Mouse (Mus musculus): ENCODE results near the gene Mast1. TPM values are rescaled to one million over a fixed set of nuclear protein-coding genes. Genes with fewer than 3 reads are reported as not detected.
A peak's percentile ranks its signal among the peaks of the same experiment; 100 is the strongest.

The Mast1 gene
- polyA plus RNA-seq, 1 experiment from 2014 or later = 1.2 TPM

- H3K9ac ChIP-seq (ENCODE audit: low read depth, low read length) = peak within 1 kb of the TSS; percentile 77
- no peaks in the 10 kb centered on the region for H3K27me3 ChIP-seq (replicated peaks; ENCODE audit: control insufficient read depth, insufficient read depth, low read length)
- H3K27ac ChIP-seq (ENCODE audit: low read length) = no peak within 1 kb of the TSS; the same call in 1 of the 2 replicates
- H3K4me3 ChIP-seq (ENCODE audit: low read length) = peak within 1 kb of the TSS; percentile 83
- WGBS = 0% methylated on average over 11 of the region's 11 CpGs
- H3K36me3 ChIP-seq (ENCODE audit: control insufficient read depth, insufficient read depth, low read length) = no peaks in the 10 kb centered on the region
- H3K4me1 ChIP-seq (ENCODE audit: control insufficient read depth, insufficient read depth, low read length) = no peaks in the 10 kb centered on the region
- peak; percentile 100 for ATAC-seq
- peak within 1 kb of the TSS; percentile 72 for H3K4me2 ChIP-seq (ENCODE audit: low read depth, low read length)
- no peaks in the 10 kb centered on the region for H3K9me3 ChIP-seq (ENCODE audit: control insufficient read depth, low read length)
These were observed 43.4 kb downstream of the Mast1 start, which contains the start of gene Gcdh for GRCm38 (mm10) chr8:84893709-84894134. TSS of gene Gcdh (minus strand) at chr8:84893921.

- H3K4me1 ChIP-seq (ENCODE audit: control insufficient read depth, insufficient read depth, low read length) = no peaks in the 10 kb centered on the region
- H3K9ac ChIP-seq (ENCODE audit: low read depth, low read length) = peak overlapping the region; percentile 77
- H3K4me3 ChIP-seq (ENCODE audit: low read length) = peak overlapping the region; percentile 83
- no peak overlapping the region; the same call in 1 of the 2 replicates for H3K27ac ChIP-seq (ENCODE audit: low read length)
- WGBS = 9% methylated on average over 31 of the region's 31 CpGs
- no peaks in the 10 kb centered on the region for H3K9me3 ChIP-seq (ENCODE audit: control insufficient read depth, low read length)
- peak overlapping the region; percentile 72 for H3K4me2 ChIP-seq (ENCODE audit: low read depth, low read length)
- H3K36me3 ChIP-seq (ENCODE audit: control insufficient read depth, insufficient read depth, low read length) = no peaks in the 10 kb centered on the region
- ATAC-seq = peak; percentile 53
- no peaks in the 10 kb centered on the region for H3K27me3 ChIP-seq (replicated peaks; ENCODE audit: control insufficient read depth, insufficient read depth, low read length)
These were observed 44.0 kb downstream of the Mast1 start for GRCm38 (mm10) chr8:84892993-84893708.

- no peak for ATAC-seq
These were observed 48.0 kb downstream of the Mast1 start for GRCm38 (mm10) chr8:84889141-84889540.

GRCm38 (mm10) chr8:84888280-84888679, 48.9 kb downstream of the Mast1 start:
- Histone ChIP-seq H3K9ac (ENCODE audit: low read depth, low read length) (no peak overlapping the region), H3K4me1 (ENCODE audit: control insufficient read depth, insufficient read depth, low read length) (no peaks in the 10 kb centered on the region), H3K27ac (ENCODE audit: low read length) (no peak overlapping the region), H3K27me3 (replicated peaks; ENCODE audit: control insufficient read depth, insufficient read depth, low read length) (no peaks in the 10 kb centered on the region), H3K4me3 (ENCODE audit: low read length) (no peak overlapping the region), H3K36me3 (ENCODE audit: control insufficient read depth, insufficient read depth, low read length) (peaks cover 3% of the 10 kb centered on the region; the same call in 1 of the 2 replicates), H3K4me2 (ENCODE audit: low read depth, low read length) (no peak overlapping the region), H3K9me3 (ENCODE audit: control insufficient read depth, low read length) (no peaks in the 10 kb centered on the region)
- no peak for ATAC-seq
- 90% methylated on average over 3 of the region's 3 CpGs for WGBS

More at GRCm38 (mm10) chr8:84889141-84889540, 48.0 kb downstream of the Mast1 start:
- Histone ChIP-seq H3K36me3 (ENCODE audit: control insufficient read depth, insufficient read depth, low read length) (peaks cover 3% of the 10 kb centered on the region; the same call in 1 of the 2 replicates), H3K4me1 (ENCODE audit: control insufficient read depth, insufficient read depth, low read length) (no peaks in the 10 kb centered on the region), H3K4me2 (ENCODE audit: low read depth, low read length) (no peak overlapping the region), H3K9me3 (ENCODE audit: control insufficient read depth, low read length) (no peaks in the 10 kb centered on the region), H3K4me3 (ENCODE audit: low read length) (no peak overlapping the region), H3K27me3 (replicated peaks; ENCODE audit: control insufficient read depth, insufficient read depth, low read length) (no peaks in the 10 kb centered on the region), H3K27ac (ENCODE audit: low read length) (no peak overlapping the region), H3K9ac (ENCODE audit: low read depth, low read length) (no peak overlapping the region)
- 87% methylated on average over 1 of the region's 1 CpGs for WGBS

- H3K4me3 ChIP-seq (ENCODE audit: low read length) = no peak overlapping the region
- no peak for ATAC-seq
- no peaks in the 10 kb centered on the region for H3K9me3 ChIP-seq (ENCODE audit: control insufficient read depth, low read length)
- no peaks in the 10 kb centered on the region for H3K27me3 ChIP-seq (replicated peaks; ENCODE audit: control insufficient read depth, insufficient read depth, low read length)
- H3K4me2 ChIP-seq (ENCODE audit: low read depth, low read length) = no peak overlapping the region
- H3K4me1 ChIP-seq (ENCODE audit: control insufficient read depth, insufficient read depth, low read length) = no peaks in the 10 kb centered on the region
- H3K9ac ChIP-seq (ENCODE audit: low read depth, low read length) = no peak overlapping the region
- 87% methylated on average over 4 of the region's 4 CpGs for WGBS
- no peak overlapping the region for H3K27ac ChIP-seq (ENCODE audit: low read length)
- H3K36me3 ChIP-seq (ENCODE audit: control insufficient read depth, insufficient read depth, low read length) = peaks cover 3% of the 10 kb centered on the region; the same call in 1 of the 2 replicates
These were observed 52.4 kb downstream of the Mast1 start for GRCm38 (mm10) chr8:84884728-84885127.

- Histone ChIP-seq H3K9me3 (ENCODE audit: control insufficient read depth, low read length) (no peaks in the 10 kb centered on the region), H3K36me3 (ENCODE audit: control insufficient read depth, insufficient read depth, low read length) (no peaks in the 10 kb centered on the region), H3K9ac (ENCODE audit: low read depth, low read length) (no peak overlapping the region), H3K27me3 (replicated peaks; ENCODE audit: control insufficient read depth, insufficient read depth, low read length) (no peaks in the 10 kb centered on the region), H3K4me3 (ENCODE audit: low read length) (no peak overlapping the region), H3K4me1 (ENCODE audit: control insufficient read depth, insufficient read depth, low read length) (no peaks in the 10 kb centered on the region), H3K27ac (ENCODE audit: low read length) (no peak overlapping the region), H3K4me2 (ENCODE audit: low read depth, low read length) (no peak overlapping the region)
- no peak for ATAC-seq
- 80% methylated on average over 1 of the region's 1 CpGs for WGBS
These were observed 58.2 kb downstream of the Mast1 start for GRCm38 (mm10) chr8:84878915-84879314.

- ATAC-seq = no peak
These were observed 59.7 kb downstream of the Mast1 start for GRCm38 (mm10) chr8:84877297-84878035.

GRCm38 (mm10) chr8:84874339-84874738, 62.8 kb downstream of the Mast1 start:
- Histone ChIP-seq H3K27me3 (replicated peaks; ENCODE audit: control insufficient read depth, insufficient read depth, low read length) (no peaks in the 10 kb centered on the region), H3K36me3 (ENCODE audit: control insufficient read depth, insufficient read depth, low read length) (no peaks in the 10 kb centered on the region), H3K27ac (ENCODE audit: low read length) (no peak overlapping the region), H3K4me2 (ENCODE audit: low read depth, low read length) (no peak overlapping the region), H3K4me3 (ENCODE audit: low read length) (no peak overlapping the region), H3K4me1 (ENCODE audit: control insufficient read depth, insufficient read depth, low read length) (peaks cover 16% of the 10 kb centered on the region), H3K9ac (ENCODE audit: low read depth, low read length) (no peak overlapping the region), H3K9me3 (ENCODE audit: control insufficient read depth, low read length) (no peaks in the 10 kb centered on the region)
- ATAC-seq = no peak
- 91% methylated on average over 3 of the region's 3 CpGs for WGBS

More at GRCm38 (mm10) chr8:84877297-84878035, 59.7 kb downstream of the Mast1 start:
- H3K4me2 ChIP-seq (ENCODE audit: low read depth, low read length) = no peak overlapping the region
- H3K9ac ChIP-seq (ENCODE audit: low read depth, low read length) = no peak overlapping the region
- H3K27me3 ChIP-seq (replicated peaks; ENCODE audit: control insufficient read depth, insufficient read depth, low read length) = no peaks in the 10 kb centered on the region
- H3K27ac ChIP-seq (ENCODE audit: low read length) = no peak overlapping the region
- no peak overlapping the region for H3K4me3 ChIP-seq (ENCODE audit: low read length)
- no peaks in the 10 kb centered on the region for H3K9me3 ChIP-seq (ENCODE audit: control insufficient read depth, low read length)
- H3K36me3 ChIP-seq (ENCODE audit: control insufficient read depth, insufficient read depth, low read length) = no peaks in the 10 kb centered on the region
- peaks cover 6% of the 10 kb centered on the region for H3K4me1 ChIP-seq (ENCODE audit: control insufficient read depth, insufficient read depth, low read length)
- WGBS = 77% methylated on average over 3 of the region's 3 CpGs

- no peak overlapping the region for H3K9ac ChIP-seq (ENCODE audit: low read depth, low read length)
These were observed 64.1 kb downstream of the Mast1 start for GRCm38 (mm10) chr8:84873016-84873415.

More at GRCm38 (mm10) chr8:84873016-84873415, 64.1 kb downstream of the Mast1 start:
- H3K9me3 ChIP-seq (ENCODE audit: control insufficient read depth, low read length) = no peaks in the 10 kb centered on the region
- H3K36me3 ChIP-seq (ENCODE audit: control insufficient read depth, insufficient read depth, low read length) = no peaks in the 10 kb centered on the region; the same call in 1 of the 2 replicates
- 75% methylated on average over 4 of the region's 4 CpGs for WGBS
- no peak for ATAC-seq
- H3K4me2 ChIP-seq (ENCODE audit: low read depth, low read length) = peak overlapping the region; percentile 99
- H3K27ac ChIP-seq (ENCODE audit: low read length) = no peak overlapping the region
- H3K4me1 ChIP-seq (ENCODE audit: control insufficient read depth, insufficient read depth, low read length) = peaks cover 16% of the 10 kb centered on the region
- peak overlapping the region; percentile 57 for H3K4me3 ChIP-seq (ENCODE audit: low read length)
- H3K27me3 ChIP-seq (replicated peaks; ENCODE audit: control insufficient read depth, insufficient read depth, low read length) = no peaks in the 10 kb centered on the region
